Mouse (Mus musculus) duodenum, adult 2 months (tissue): ENCODE measurements around the gene Bmp3. TPM values are rescaled to one million over a fixed set of nuclear protein-coding genes. Genes with fewer than 3 reads are reported as not detected.

ENCODE experiments used
- polyA plus RNA-seq: library from polyadenylated mRNA; depleted of rRNA; stranded (reverse); fragments of >200 nt; gene quantifications from 2 replicates; pipeline ENCODE4 v1.2.3, GENCODE M21; 2012; ENCODE audit warnings: low replicate concordance; rRNA removed

The Bmp3 gene
- 6.1 and 12.0 TPM in 2 replicates for polyA plus RNA-seq

GRCm38 (mm10) chr5:98854264-98854626 lies at the start of gene Bmp3:
Gene Bmp3, plus strand, starts transcription at chr5:98854415.

Other genes starting within 250 kb of the Bmp3 start
- 2.0 and 4.3 TPM in 2 replicates for gene Prkg2, start 182.9 kb downstream of the Bmp3 start, polyA plus RNA-seq